Mouse (Mus musculus) ES-Bruce4 (cell line): ENCODE data around the gene Calm2. TPM values are rescaled to one million over a fixed set of nuclear protein-coding genes. Genes with fewer than 3 reads are reported as not detected.

Source experiments
- H3K27ac ChIP-seq: 2 replicates; pipeline ENCODE4 v1.5.1; 2012; ENCODE audit warnings: low read length, inconsistent platforms; ENCODE audit not compliant: insufficient read depth
- H3K27me3 ChIP-seq: 2 replicates; pipeline ENCODE4 v1.6.1; 2012; ENCODE audit warnings: mild to moderate bottlenecking, low read length, inconsistent platforms; ENCODE audit not compliant: control insufficient read depth, poor library complexity, insufficient read depth, severe bottlenecking
- H3K36me3 ChIP-seq: 2 replicates; pipeline ENCODE4 v1.6.1; 2012; ENCODE audit warnings: inconsistent platforms, mild to moderate bottlenecking, low read length, moderate library complexity; ENCODE audit not compliant: control insufficient read depth, poor library complexity, insufficient read depth, severe bottlenecking
- H3K4me1 ChIP-seq: one replicate; pipeline ENCODE4 v1.8.1; 2011; ENCODE audit warnings: low read length; ENCODE audit not compliant: control insufficient read depth, insufficient read depth
- H3K4me3 ChIP-seq: 2 replicates; pipeline ENCODE4 v1.5.1; 2011; ENCODE audit warnings: low read depth, mild to moderate bottlenecking, low read length
- H3K9ac ChIP-seq: 2 replicates; pipeline ENCODE4 v1.6.1; 2012; ENCODE audit warnings: low read depth, mild to moderate bottlenecking, inconsistent platforms; ENCODE audit not compliant: poor library complexity, severe bottlenecking
- H3K9me3 ChIP-seq: replicated peaks from 2 replicates; pipeline ENCODE4 v1.6.1; 2012; ENCODE audit warnings: mild to moderate bottlenecking, low read length, inconsistent platforms; ENCODE audit not compliant: control insufficient read depth, poor library complexity, insufficient read depth, severe bottlenecking
- CTCF ChIP-seq: IDR thresholded peaks from one replicate; pipeline ENCODE4 v1.8.1; 2011; ENCODE audit warnings: low read depth, low read length
- EP300 ChIP-seq: IDR thresholded peaks from 2 replicates; pipeline ENCODE4 v1.6.1; 2011; ENCODE audit warnings: low read depth, low read length; ENCODE audit not compliant: insufficient read depth
- POLR2A ChIP-seq: IDR thresholded peaks from one replicate; pipeline ENCODE4 v1.8.1; 2011; ENCODE audit warnings: low read length; ENCODE audit not compliant: insufficient read depth
- polyA plus RNA-seq: library from polyadenylated mRNA; stranded (reverse); fragments of >200 nt; gene quantifications from 2 replicates; pipeline ENCODE4 v1.2.4, GENCODE M21; 2011; ENCODE audit warnings: low read depth; ENCODE audit not compliant: missing spikeins, insufficient read depth, insufficient read length

The Calm2 gene
- polyA plus RNA-seq, 1 experiment, result 1,173 TPM

GRCm38 (mm10) chr17:87405576-87405975 is 41.2 kb downstream of the Calm2 start:
- Histone ChIP-seq H3K36me3 (no peaks in the 10 kb centered on the region), H3K27ac (no peak overlapping the region), H3K9me3 (no peaks in the 10 kb centered on the region), H3K9ac (no peak overlapping the region), H3K4me3 (no peak overlapping the region), H3K27me3 (no peaks in the 10 kb centered on the region), H3K4me1 (peaks cover 4% of the 10 kb centered on the region)
- no peak for TF ChIP-seq EP300
- TF ChIP-seq POLR2A, result no peak
- TF ChIP-seq CTCF, result no peak

- Histone ChIP-seq H3K27me3 (no peaks in the 10 kb centered on the region), H3K9me3 (no peaks in the 10 kb centered on the region), H3K9ac (no peak overlapping the region), H3K27ac (no peak overlapping the region), H3K36me3 (no peaks in the 10 kb centered on the region), H3K4me3 (no peak overlapping the region), H3K4me1 (peaks cover 4% of the 10 kb centered on the region)
- no peak for TF ChIP-seq CTCF
- no peak for TF ChIP-seq POLR2A
- TF ChIP-seq EP300, result no peak
Observed at GRCm38 (mm10) chr17:87403462-87403861, 43.3 kb downstream of the Calm2 start.

GRCm38 (mm10) chr17:87402444-87402843 is 44.3 kb downstream of the Calm2 start:
- no peaks in the 10 kb centered on the region for H3K27me3 ChIP-seq
- no peak overlapping the region for H3K4me3 ChIP-seq
- H3K9ac ChIP-seq, result no peak overlapping the region
- TF ChIP-seq CTCF, result no peak
- TF ChIP-seq EP300, result no peak
- TF ChIP-seq POLR2A, result no peak
- H3K4me1 ChIP-seq, result peaks cover 4% of the 10 kb centered on the region
- no peak overlapping the region for H3K27ac ChIP-seq
- no peaks in the 10 kb centered on the region for H3K36me3 ChIP-seq
- H3K9me3 ChIP-seq, result no peaks in the 10 kb centered on the region

DNA sequence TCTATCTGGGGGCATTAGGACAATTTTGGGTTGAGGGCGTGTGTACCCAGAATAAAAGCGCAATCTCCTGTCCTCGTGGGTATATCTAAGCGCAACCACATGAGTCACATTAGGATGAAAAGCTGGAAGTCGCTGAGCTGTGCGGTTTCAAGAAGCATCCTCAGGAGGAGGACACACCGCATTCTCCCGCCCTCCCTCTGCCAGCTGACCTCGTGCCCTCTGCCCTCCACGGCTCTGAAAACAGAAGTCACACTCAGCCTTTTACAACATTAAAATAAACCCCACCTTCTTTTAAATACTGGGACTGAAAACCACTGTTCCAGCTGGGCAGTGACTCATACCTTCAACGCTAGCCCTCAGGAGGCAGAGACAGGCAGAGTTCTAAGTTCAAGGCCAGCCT is 49.6 kb downstream of the Calm2 start:
- no peaks in the 10 kb centered on the region for H3K4me1 ChIP-seq
- no peaks in the 10 kb centered on the region for H3K27me3 ChIP-seq
- no peak for TF ChIP-seq CTCF
- no peak for TF ChIP-seq POLR2A
- no peak for TF ChIP-seq EP300
- H3K36me3 ChIP-seq, result no peaks in the 10 kb centered on the region
- no peak overlapping the region for H3K4me3 ChIP-seq
- no peak overlapping the region for H3K9ac ChIP-seq
- H3K9me3 ChIP-seq, result no peaks in the 10 kb centered on the region
- no peak overlapping the region for H3K27ac ChIP-seq

GRCm38 (mm10) chr17:87391242-87391641 is 55.5 kb downstream of the Calm2 start:
- Histone ChIP-seq H3K27me3 (no peaks in the 10 kb centered on the region), H3K36me3 (no peaks in the 10 kb centered on the region)

DNA sequence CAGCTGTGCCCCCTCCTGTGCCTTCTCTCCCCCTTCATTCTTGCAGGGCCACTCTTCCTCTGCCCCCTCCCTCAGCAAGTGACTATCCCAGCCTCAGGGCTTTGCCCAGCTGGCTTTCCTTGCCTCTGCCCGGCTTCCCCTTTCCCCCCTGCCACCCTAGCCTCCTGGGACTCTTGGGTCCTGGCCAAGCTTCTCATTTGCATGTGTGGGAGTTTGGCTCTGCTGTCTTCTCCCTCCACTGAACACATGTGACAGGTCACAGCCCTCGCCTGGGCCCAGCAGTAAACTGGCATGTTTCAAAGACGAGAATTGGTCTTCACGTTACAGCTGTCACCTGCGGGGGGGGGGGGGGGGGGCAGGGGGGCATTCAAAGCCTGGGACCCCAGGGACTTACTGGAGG is 59.7 kb downstream of the Calm2 start:
- H3K9ac ChIP-seq, result no peak overlapping the region
- H3K36me3 ChIP-seq, result no peaks in the 10 kb centered on the region
- no peaks in the 10 kb centered on the region for H3K4me1 ChIP-seq
- no peak overlapping the region for H3K4me3 ChIP-seq
- TF ChIP-seq POLR2A (no peak), EP300 (no peak), CTCF (no peak)
- no peaks in the 10 kb centered on the region for H3K9me3 ChIP-seq
- H3K27me3 ChIP-seq, result no peaks in the 10 kb centered on the region
- no peak overlapping the region for H3K27ac ChIP-seq

More at GRCm38 (mm10) chr17:87391242-87391641, 55.5 kb downstream of the Calm2 start:
- TF ChIP-seq POLR2A, result no peak
- no peak for TF ChIP-seq EP300
- no peak for TF ChIP-seq CTCF
- no peak overlapping the region for H3K27ac ChIP-seq
- no peak overlapping the region for H3K9ac ChIP-seq
- no peaks in the 10 kb centered on the region for H3K9me3 ChIP-seq
- no peaks in the 10 kb centered on the region for H3K4me1 ChIP-seq
- H3K4me3 ChIP-seq, result no peak overlapping the region
